Mouse (Mus musculus): Measurements from ENCODE around the gene Hoxb8. TPM values are rescaled to one million over a fixed set of nuclear protein-coding genes. Genes with fewer than 3 reads are reported as not detected.
A peak's percentile ranks its signal among the peaks of the same experiment; 100 is the strongest.

Hoxb8 gene
- polyA plus RNA-seq, 2 experiments = 0.43 to 2.1 TPM

GRCm38 (mm10) chr11:96259038-96259437, 22.7 kb upstream of the Hoxb8 start:
- no peak for TF ChIP-seq POLR2A (IDR thresholded peaks at IDR 0.05; ENCODE audit: borderline replicate concordance, extremely low read depth, insufficient read depth, insufficient read length)
- H3K4me2 ChIP-seq (replicated peaks; ENCODE audit: low read depth, low read length, severe bottlenecking) = no peak overlapping the region
- no peak overlapping the region for H3K27ac ChIP-seq (replicated peaks; ENCODE audit: low read depth, low read length)
- 14% methylated on average over 2 of the region's 2 CpGs for WGBS
- no peak overlapping the region for H3K9ac ChIP-seq (ENCODE audit: low read depth, low read length, severe bottlenecking)
- peaks cover 12% of the 10 kb centered on the region; the same call in 1 of the 2 replicates for H3K4me1 ChIP-seq (ENCODE audit: control insufficient read depth, insufficient read depth, low read length)
- peaks cover 93% of the 10 kb centered on the region for H3K27me3 ChIP-seq (ENCODE audit: control insufficient read depth, insufficient read depth, low read length)
- H3K9me3 ChIP-seq (ENCODE audit: control insufficient read depth, low read length) = no peaks in the 10 kb centered on the region
- ATAC-seq (ENCODE audit: low FRiP score, low read depth) = no peak
- no peak for DNase-seq (ENCODE audit: low spot score)
- no peak overlapping the region for H3K4me3 ChIP-seq (replicated peaks; ENCODE audit: low read length)
- H3K36me3 ChIP-seq (ENCODE audit: control insufficient read depth, insufficient read depth, low read length) = no peaks in the 10 kb centered on the region

DNA sequence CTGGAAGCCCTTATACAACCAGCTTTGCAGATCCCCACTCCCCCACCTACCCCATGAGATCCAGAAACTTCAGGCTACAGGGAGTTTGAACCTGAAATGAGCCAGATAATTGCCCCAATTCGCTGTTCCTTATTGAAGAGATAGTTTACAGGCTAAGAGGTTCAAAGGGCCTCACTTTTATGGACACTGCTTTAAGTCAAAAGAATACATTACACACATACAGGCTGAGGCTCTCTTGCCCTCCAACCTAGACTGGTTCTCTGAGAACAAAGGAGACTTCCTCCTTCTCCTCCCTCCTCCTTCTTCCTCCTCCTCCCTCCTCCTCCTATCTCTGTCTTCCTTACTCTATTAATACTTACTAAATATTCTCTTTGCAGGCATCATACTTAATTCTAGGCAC, 22.2 kb upstream of the Hoxb8 start:
- Histone ChIP-seq H3K4me2 (replicated peaks; ENCODE audit: low read depth, low read length, severe bottlenecking) (no peak overlapping the region), H3K27ac (replicated peaks; ENCODE audit: low read depth, low read length) (no peak overlapping the region), H3K4me3 (replicated peaks; ENCODE audit: low read length) (no peak overlapping the region), H3K27me3 (ENCODE audit: control insufficient read depth, insufficient read depth, low read length) (peaks cover 93% of the 10 kb centered on the region), H3K9me3 (ENCODE audit: control insufficient read depth, low read length) (no peaks in the 10 kb centered on the region), H3K9ac (ENCODE audit: low read depth, low read length, severe bottlenecking) (no peak overlapping the region), H3K36me3 (ENCODE audit: control insufficient read depth, insufficient read depth, low read length) (no peaks in the 10 kb centered on the region), H3K4me1 (ENCODE audit: control insufficient read depth, insufficient read depth, low read length) (peaks cover 12% of the 10 kb centered on the region; the same call in 1 of the 2 replicates)
- no peak for ATAC-seq (ENCODE audit: low FRiP score, low read depth)
- 0% methylated on average over 1 of the region's 1 CpGs for WGBS
- DNase-seq (ENCODE audit: low spot score) = no peak
- no peak for TF ChIP-seq POLR2A (IDR thresholded peaks at IDR 0.05; ENCODE audit: borderline replicate concordance, extremely low read depth, insufficient read depth, insufficient read length)

- no peak overlapping the region for H3K27ac ChIP-seq (replicated peaks; ENCODE audit: low read depth, low read length)
- H3K4me1 ChIP-seq (ENCODE audit: control insufficient read depth, insufficient read depth, low read length) = 0 out of 2 replicates have a peak, but pooled peaks cover 7% of the 10 kb centered on the region
- TF ChIP-seq POLR2A (IDR thresholded peaks at IDR 0.05; ENCODE audit: borderline replicate concordance, extremely low read depth, insufficient read depth, insufficient read length) = no peak
- no peak overlapping the region for H3K9ac ChIP-seq (ENCODE audit: low read depth, low read length, severe bottlenecking)
- no peak overlapping the region for H3K4me3 ChIP-seq (replicated peaks; ENCODE audit: low read length)
- DNase-seq (ENCODE audit: low spot score) (no peak), ATAC-seq (ENCODE audit: low FRiP score, low read depth) (0 out of 2 replicates have a peak, but pooled peaks have one; percentile 9)
- WGBS = 1% methylated on average over 23 of the region's 23 CpGs
- H3K9me3 ChIP-seq (ENCODE audit: control insufficient read depth, low read length) = no peaks in the 10 kb centered on the region
- H3K36me3 ChIP-seq (ENCODE audit: control insufficient read depth, insufficient read depth, low read length) = no peaks in the 10 kb centered on the region
- no peak overlapping the region; the same call in 1 of the 2 replicates for H3K4me2 ChIP-seq (replicated peaks; ENCODE audit: low read depth, low read length, severe bottlenecking)
- H3K27me3 ChIP-seq (ENCODE audit: control insufficient read depth, insufficient read depth, low read length) = peaks cover 96% of the 10 kb centered on the region
These were observed 21.3 kb upstream of the Hoxb8 start for GRCm38 (mm10) chr11:96260310-96260970.

DNA sequence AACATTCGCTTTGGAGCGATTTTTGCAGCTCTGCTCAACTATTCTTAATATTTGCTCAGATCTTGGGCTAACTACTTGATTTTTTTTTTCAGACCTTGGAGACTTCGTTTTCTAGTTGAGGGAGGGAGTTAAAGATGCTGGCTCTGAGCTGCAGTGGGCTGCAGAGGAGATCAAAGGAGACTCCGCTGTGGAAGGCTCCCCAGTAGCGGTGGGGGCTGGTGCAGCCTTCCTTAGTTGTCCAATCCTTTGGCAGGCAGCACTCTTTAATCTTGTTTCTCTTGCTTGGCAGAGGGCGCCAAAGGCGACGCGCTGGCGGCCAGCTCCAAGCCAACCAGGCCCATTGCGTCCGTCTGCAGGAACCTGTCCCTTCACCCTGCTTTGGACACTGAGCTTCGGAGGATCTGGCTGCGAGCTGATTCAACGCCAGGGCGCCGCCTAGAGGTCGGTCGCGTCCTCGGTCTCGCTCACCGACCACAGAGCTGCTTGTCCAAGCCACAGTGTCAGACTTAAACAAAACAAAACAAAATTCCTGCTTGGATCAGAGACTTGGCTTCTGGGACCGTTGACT, 20.3 kb upstream of the Hoxb8 start:
- Histone ChIP-seq H3K9me3 (ENCODE audit: control insufficient read depth, low read length) (no peaks in the 10 kb centered on the region), H3K4me2 (replicated peaks; ENCODE audit: low read depth, low read length, severe bottlenecking) (no peak overlapping the region), H3K27me3 (ENCODE audit: control insufficient read depth, insufficient read depth, low read length) (peaks cover 96% of the 10 kb centered on the region), H3K36me3 (ENCODE audit: control insufficient read depth, insufficient read depth, low read length) (no peaks in the 10 kb centered on the region), H3K9ac (ENCODE audit: low read depth, low read length, severe bottlenecking) (no peak overlapping the region), H3K27ac (replicated peaks; ENCODE audit: low read depth, low read length) (no peak overlapping the region), H3K4me3 (replicated peaks; ENCODE audit: low read length) (0 out of 2 replicates have a peak overlapping the region, but pooled peaks have one; percentile 6), H3K4me1 (ENCODE audit: control insufficient read depth, insufficient read depth, low read length) (0 out of 2 replicates have a peak, but pooled peaks cover 7% of the 10 kb centered on the region)
- no peak for TF ChIP-seq POLR2A (IDR thresholded peaks at IDR 0.05; ENCODE audit: borderline replicate concordance, extremely low read depth, insufficient read depth, insufficient read length)
- ATAC-seq (ENCODE audit: low FRiP score, low read depth) (no peak), DNase-seq (ENCODE audit: low spot score) (peak; percentile 68)
- WGBS = 3% methylated on average over 24 of the region's 24 CpGs

DNA sequence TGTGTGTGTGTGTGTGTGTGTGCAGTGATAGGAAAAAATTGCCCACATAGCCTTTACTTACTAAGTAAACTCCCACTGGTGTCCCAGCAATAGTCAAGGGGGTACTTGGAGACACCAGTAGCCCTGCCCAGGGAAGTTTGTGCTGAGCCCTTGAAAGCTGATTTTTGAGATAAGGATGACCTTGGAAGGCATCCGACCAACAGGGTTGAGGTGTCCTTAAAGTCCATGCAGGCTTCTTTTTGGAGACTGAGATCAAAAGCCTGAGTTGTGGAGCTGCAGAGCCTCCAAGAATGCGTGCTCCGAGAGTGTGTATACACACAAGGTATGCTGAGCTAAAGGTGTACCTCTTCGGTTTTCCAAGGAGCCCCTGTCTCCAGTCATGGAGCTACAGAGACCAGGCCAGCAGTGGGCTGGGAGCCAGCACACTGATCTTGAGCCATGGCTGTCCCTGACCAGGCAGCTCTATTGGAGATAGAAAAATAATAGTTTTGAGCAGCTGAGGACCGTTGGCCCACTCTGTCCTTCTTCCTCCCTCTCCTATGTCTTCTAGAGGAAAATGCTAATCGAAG, 19.4 kb upstream of the Hoxb8 start:
- H3K9ac ChIP-seq (ENCODE audit: low read depth, low read length, severe bottlenecking) = no peak overlapping the region
- no peak for DNase-seq (ENCODE audit: low spot score)
- H3K4me3 ChIP-seq (replicated peaks; ENCODE audit: low read length) = no peak overlapping the region
- ATAC-seq (ENCODE audit: low FRiP score, low read depth) = no peak
- H3K4me1 ChIP-seq (ENCODE audit: control insufficient read depth, insufficient read depth, low read length) = 0 out of 2 replicates have a peak, but pooled peaks cover 7% of the 10 kb centered on the region
- no peak for TF ChIP-seq POLR2A (IDR thresholded peaks at IDR 0.05; ENCODE audit: borderline replicate concordance, extremely low read depth, insufficient read depth, insufficient read length)
- H3K4me2 ChIP-seq (replicated peaks; ENCODE audit: low read depth, low read length, severe bottlenecking) = no peak overlapping the region
- H3K27me3 ChIP-seq (ENCODE audit: control insufficient read depth, insufficient read depth, low read length) = peaks cover 97% of the 10 kb centered on the region
- no peaks in the 10 kb centered on the region for H3K9me3 ChIP-seq (ENCODE audit: control insufficient read depth, low read length)
- WGBS = 24% methylated on average over 6 of the region's 6 CpGs
- no peak overlapping the region for H3K27ac ChIP-seq (replicated peaks; ENCODE audit: low read depth, low read length)
- H3K36me3 ChIP-seq (ENCODE audit: control insufficient read depth, insufficient read depth, low read length) = no peaks in the 10 kb centered on the region

Data from limb, embryonic 14.5 days (tissue).